Mouse (Mus musculus) CH12.LX (cell line): ENCODE data around the gene Smoc1.

Experiments used
- CTCF ChIP-seq, 2 experiments: IDR thresholded peaks in 1 of 2; conservative IDR thresholded peaks in 1 of 2; 2 replicates each; pipeline ENCODE4 v1.5.1; 2011 to 2012; ENCODE audit warnings: low read depth in 2 of 2, low read length in 2 of 2, improper control_type of control experiment in 1 of 2, inconsistent platforms in 1 of 2, mild to moderate bottlenecking in 1 of 2, moderate library complexity in 1 of 2
- HCFC1 ChIP-seq: IDR thresholded peaks from 2 replicates; pipeline ENCODE4 v1.6.1; 2012; ENCODE audit warnings: low read depth, mild to moderate bottlenecking, inconsistent platforms, low read length, improper control_type of control experiment
- MAZ ChIP-seq: IDR thresholded peaks from 2 replicates; pipeline ENCODE4 v1.6.1; 2012; ENCODE audit warnings: low read depth, mild to moderate bottlenecking, inconsistent platforms, low read length, improper control_type of control experiment, moderate library complexity
- POLR2A ChIP-seq: IDR thresholded peaks from 2 replicates; pipeline ENCODE4 v1.6.1; 2011; ENCODE audit warnings: low read depth, mild to moderate bottlenecking, improper control_type of control experiment, low read length
- SIN3A ChIP-seq: IDR thresholded peaks from 2 replicates; pipeline ENCODE4 v1.6.1; 2012; ENCODE audit warnings: low read length, improper control_type of control experiment, inconsistent platforms

DNA sequence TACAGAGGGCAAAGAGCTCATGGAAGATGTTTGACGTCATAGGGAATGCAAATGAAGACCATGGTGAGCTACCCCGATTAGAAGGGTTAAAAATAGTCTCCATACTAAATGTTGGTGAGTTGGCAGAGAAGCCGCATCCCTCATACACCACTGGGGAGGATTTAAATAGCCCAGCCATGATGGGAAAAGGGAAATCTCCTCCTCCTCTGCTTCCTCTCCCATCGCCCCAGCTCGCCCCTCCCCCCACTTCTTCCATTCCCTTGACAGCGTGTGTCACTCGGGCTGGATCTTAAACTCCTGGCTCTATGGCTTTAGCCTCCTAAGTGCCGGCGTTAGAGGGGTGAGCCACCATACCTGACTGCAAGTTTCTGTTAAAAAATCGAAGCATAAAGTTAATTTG lies 117.6 kb downstream of the Smoc1 start:
- TF ChIP-seq SIN3A, result no peak
- no peak for TF ChIP-seq CTCF (conservative IDR thresholded peaks at IDR 0.05 in 1 of 2, IDR thresholded peaks at IDR 0.05 in 1 of 2; ENCODE audit: low read depth in 2 of 2, low read length in 2 of 2)
- no peak for TF ChIP-seq HCFC1
- no peak for TF ChIP-seq POLR2A
- no peak for TF ChIP-seq MAZ
